Mouse (Mus musculus) MEL (cell line): ENCODE results near the gene Cebpg. TPM values are rescaled to one million over a fixed set of nuclear protein-coding genes. Genes with fewer than 3 reads are reported as not detected.

Source experiments
- DNase-seq: peaks from one replicate; pipeline ENCODE4 v3.0.0; 2011; ENCODE audit warnings: low read depth, low spot score
- H3K27ac ChIP-seq: 2 replicates; pipeline ENCODE4 v1.5.1; 2012; ENCODE audit warnings: low read depth, mild to moderate bottlenecking, control low read depth, low read length, moderate library complexity; ENCODE audit not compliant: control insufficient read depth
- H3K27me3 ChIP-seq, 2 experiments: fragments of 150-350 bp in 1 of 2; sonication (generic) in 1 of 2; 2 replicates each; pipeline ENCODE4 v1.6.1; 2012; ENCODE audit warnings: low read length in 2 of 2, mild to moderate bottlenecking in 2 of 2, improper control_type of control experiment in 1 of 2, moderate library complexity in 1 of 2; ENCODE audit not compliant: insufficient read depth in 2 of 2, control insufficient read depth in 1 of 2
- H3K36me3 ChIP-seq, 2 experiments: 2 replicates each; pipeline ENCODE4 v1.6.1; 2012 to 2014; ENCODE audit warnings: low read length in 2 of 2, improper control_type of control experiment in 1 of 2, inconsistent platforms in 1 of 2, mild to moderate bottlenecking in 1 of 2; ENCODE audit not compliant: insufficient read depth in 2 of 2, control insufficient read depth in 1 of 2
- H3K4me1 ChIP-seq, 2 experiments: fragments of 150-350 bp in 1 of 2; sonication (generic) in 1 of 2; 2 replicates each; pipeline ENCODE4 v1.6.1; 2012; ENCODE audit warnings: low read length in 2 of 2, improper control_type of control experiment in 1 of 2, mild to moderate bottlenecking in 1 of 2; ENCODE audit not compliant: insufficient read depth in 2 of 2, control insufficient read depth in 1 of 2
- H3K4me3 ChIP-seq, 2 experiments: fragments of 150-350 bp in 1 of 2; sonication (generic) in 1 of 2; 2 replicates each; pipeline ENCODE4 v1.5.1; 2012; ENCODE audit warnings: low read depth in 2 of 2, low read length in 2 of 2, mild to moderate bottlenecking in 2 of 2, moderate library complexity in 2 of 2, control low read depth in 1 of 2, improper control_type of control experiment in 1 of 2; ENCODE audit not compliant: control insufficient read depth in 1 of 2, insufficient read depth in 1 of 2
- H3K79me2 ChIP-seq: 2 replicates; pipeline ENCODE4 v1.6.1; 2012; ENCODE audit warnings: mild to moderate bottlenecking, low read length, moderate library complexity; ENCODE audit not compliant: control insufficient read depth, poor library complexity, insufficient read depth
- H3K9ac ChIP-seq: 2 replicates; pipeline ENCODE4 v1.6.1; 2012; ENCODE audit warnings: low read depth, mild to moderate bottlenecking, control low read depth, low read length, moderate library complexity; ENCODE audit not compliant: control insufficient read depth, poor library complexity, severe bottlenecking
- H3K9me3 ChIP-seq: fragments of 150-350 bp; sonication (generic); replicated peaks from 2 replicates; pipeline ENCODE4 v1.6.1; 2012; ENCODE audit warnings: mild to moderate bottlenecking, low read length, improper control_type of control experiment, moderate library complexity; ENCODE audit not compliant: insufficient read depth
- CHD1 ChIP-seq: IDR thresholded peaks from 2 replicates; pipeline ENCODE4 v1.6.1; 2012; ENCODE audit warnings: low read depth, mild to moderate bottlenecking, inconsistent platforms, low read length, improper control_type of control experiment
- CTCF ChIP-seq, 3 experiments: IDR thresholded peaks in 2 of 3; conservative IDR thresholded peaks in 1 of 3; 2 replicates each; pipeline ENCODE4 v1.5.1; 2011 to 2012; ENCODE audit warnings: low read length in 3 of 3, low read depth in 2 of 3, mild to moderate bottlenecking in 2 of 3, improper control_type of control experiment in 1 of 3, inconsistent platforms in 1 of 3, mixed read lengths in 1 of 3, moderate library complexity in 1 of 3; ENCODE audit not compliant: control insufficient read depth in 1 of 3, insufficient read depth in 1 of 3, poor library complexity in 1 of 3, severe bottlenecking in 1 of 3
- E2F4 ChIP-seq: IDR thresholded peaks from 2 replicates; pipeline ENCODE4 v1.6.1; 2011; ENCODE audit warnings: low read depth, low read length, improper control_type of control experiment, borderline replicate concordance
- ELF1 ChIP-seq: IDR thresholded peaks from 2 replicates; pipeline ENCODE4 v1.6.1; 2014; ENCODE audit warnings: low read depth, mild to moderate bottlenecking, inconsistent platforms, low read length, improper control_type of control experiment, moderate library complexity
- ETS1 ChIP-seq: IDR thresholded peaks from 2 replicates; pipeline ENCODE4 v1.6.1; 2012; ENCODE audit warnings: low read depth, mild to moderate bottlenecking, inconsistent platforms, low read length, improper control_type of control experiment, moderate library complexity
- HCFC1 ChIP-seq: IDR thresholded peaks from 2 replicates; pipeline ENCODE4 v1.6.1; 2012; ENCODE audit warnings: low read depth, mild to moderate bottlenecking, inconsistent platforms, low read length, improper control_type of control experiment, moderate library complexity
- KAT2A ChIP-seq: conservative IDR thresholded peaks from 2 replicates; pipeline ENCODE4 v1.6.1; 2012; ENCODE audit warnings: low read depth, low read length, improper control_type of control experiment, inconsistent platforms
- MAFK ChIP-seq: IDR thresholded peaks from 2 replicates; pipeline ENCODE4 v1.6.1; 2011; ENCODE audit warnings: low read depth, mild to moderate bottlenecking, low read length, improper control_type of control experiment, borderline replicate concordance
- MAZ ChIP-seq: IDR thresholded peaks from 2 replicates; pipeline ENCODE4 v1.6.1; 2012; ENCODE audit warnings: low read depth, mild to moderate bottlenecking, inconsistent platforms, low read length, improper control_type of control experiment
- MXI1 ChIP-seq: IDR thresholded peaks from 2 replicates; pipeline ENCODE4 v1.6.1; 2011; ENCODE audit warnings: mild to moderate bottlenecking, low read depth, low read length, improper control_type of control experiment
- MYB ChIP-seq: IDR thresholded peaks from 2 replicates; pipeline ENCODE4 v1.6.1; 2011; ENCODE audit warnings: mild to moderate bottlenecking, low read depth, low read length, improper control_type of control experiment
- MYC ChIP-seq: IDR thresholded peaks from 2 replicates; pipeline ENCODE4 v1.6.1; 2011; ENCODE audit warnings: low read depth, mild to moderate bottlenecking, low read length, improper control_type of control experiment, moderate library complexity
- NELFE ChIP-seq: IDR thresholded peaks from 2 replicates; pipeline ENCODE4 v1.6.1; 2011; ENCODE audit warnings: low read depth, low read length, improper control_type of control experiment
- POLR2A ChIP-seq, 2 experiments: IDR thresholded peaks; 2 replicates each; pipeline ENCODE4 v1.6.1; 2011 to 2012; ENCODE audit warnings: low read length in 2 of 2, mild to moderate bottlenecking in 2 of 2, control low read depth in 1 of 2, improper control_type of control experiment in 1 of 2, low read depth in 1 of 2, moderate library complexity in 1 of 2; ENCODE audit not compliant: control insufficient read depth in 1 of 2, insufficient read depth in 1 of 2, poor library complexity in 1 of 2
- POLR2AphosphoS2 ChIP-seq: IDR thresholded peaks from 2 replicates; pipeline ENCODE4 v1.6.1; 2011; ENCODE audit warnings: low read length, improper control_type of control experiment
- SIN3A ChIP-seq: IDR thresholded peaks from 2 replicates; pipeline ENCODE4 v1.6.1; 2012; ENCODE audit warnings: low read length, improper control_type of control experiment, inconsistent platforms
- TBP ChIP-seq: IDR thresholded peaks from 2 replicates; pipeline ENCODE4 v1.8.0; 2011; ENCODE audit warnings: low read depth, low read length, improper control_type of control experiment
- TCF12 ChIP-seq: IDR thresholded peaks from 2 replicates; pipeline ENCODE4 v1.6.1; 2014; ENCODE audit warnings: low read depth, mild to moderate bottlenecking, inconsistent platforms, low read length, improper control_type of control experiment, moderate library complexity
- UBTF ChIP-seq: IDR thresholded peaks from 2 replicates; pipeline ENCODE4 v1.6.1; 2012; ENCODE audit warnings: low read depth, mild to moderate bottlenecking, inconsistent platforms, low read length, improper control_type of control experiment, moderate library complexity, borderline replicate concordance; ENCODE audit not compliant: insufficient read depth
- USF2 ChIP-seq, 2 experiments: IDR thresholded peaks; 2 replicates each; pipeline ENCODE4 v1.6.1; 2011 to 2012; ENCODE audit warnings: improper control_type of control experiment in 2 of 2, low read length in 2 of 2, borderline replicate concordance in 1 of 2, inconsistent platforms in 1 of 2, low read depth in 1 of 2, mild to moderate bottlenecking in 1 of 2; ENCODE audit not compliant: insufficient read depth in 1 of 2
- ZC3H11A ChIP-seq: IDR thresholded peaks from 2 replicates; pipeline ENCODE4 v1.6.1; 2012; ENCODE audit warnings: low read depth, mild to moderate bottlenecking, inconsistent platforms, low read length, improper control_type of control experiment
- ZKSCAN1 ChIP-seq: IDR thresholded peaks from 2 replicates; pipeline ENCODE4 v1.6.1; 2012; ENCODE audit warnings: low read depth, mild to moderate bottlenecking, inconsistent platforms, low read length, improper control_type of control experiment, moderate library complexity
- ZMIZ1 ChIP-seq: IDR thresholded peaks from 2 replicates; pipeline ENCODE4 v1.6.1; 2012; ENCODE audit warnings: low read depth, mild to moderate bottlenecking, inconsistent platforms, low read length, improper control_type of control experiment, moderate library complexity
- ZNF384 ChIP-seq: IDR thresholded peaks from 2 replicates; pipeline ENCODE4 v1.6.1; 2012; ENCODE audit warnings: low read depth, mild to moderate bottlenecking, inconsistent platforms, low read length, improper control_type of control experiment
- polyA plus RNA-seq, 2 experiments: library from polyadenylated mRNA; stranded (reverse) in 1 of 2; unstranded in 1 of 2; fragments of >175 nt in 1 of 2; fragments of >200 nt in 1 of 2; gene quantifications; 2 replicates each; pipeline versions ENCODE4 v1.2.1 to v1.2.4; 2012; ENCODE audit warnings: low replicate concordance in 2 of 2, low read depth in 1 of 2; ENCODE audit not compliant: insufficient read length in 2 of 2, insufficient read depth in 1 of 2, missing spikeins in 1 of 2
- total RNA-seq: library from RNA; depleted of rRNA; stranded (reverse); fragments of 300-350 nt; gene quantifications from 2 replicates; pipeline ENCODE4 v1.2.3, GENCODE M21; 2012

The Cebpg gene
- total and polyA plus RNA-seq, 3 experiments = 17.3 to 20.7 TPM; not detected in 1

DNA sequence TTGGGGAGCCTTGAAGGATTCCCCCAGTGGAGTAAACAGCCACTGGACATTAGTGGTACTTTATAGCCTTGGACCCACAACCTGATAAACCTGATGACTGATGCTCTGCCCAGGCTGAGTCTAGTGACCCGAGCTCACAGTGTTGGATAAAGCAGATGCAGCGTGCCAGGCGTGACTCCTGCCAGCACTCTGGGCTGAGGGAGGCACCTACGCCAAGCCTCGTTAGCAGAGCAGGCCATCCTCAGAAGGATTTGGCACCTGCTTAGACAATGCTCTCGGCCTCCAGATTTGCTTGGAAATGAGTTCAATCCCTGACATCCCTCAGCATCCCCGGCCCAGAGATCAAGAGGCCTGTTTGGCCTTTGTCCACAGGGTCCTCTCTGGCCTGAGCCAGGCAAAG lies 49.7 kb downstream of the Cebpg start:
- Histone ChIP-seq H3K36me3 (no peaks in the 10 kb centered on the region), H3K4me3 (no peak overlapping the region), H3K79me2 (no peaks in the 10 kb centered on the region), H3K9ac (no peak overlapping the region), H3K4me1 (no peaks in the 10 kb centered on the region), H3K27me3 (no peaks in the 10 kb centered on the region), H3K9me3 (no peaks in the 10 kb centered on the region), H3K27ac (no peak overlapping the region)
- no peak for DNase-seq
- TF ChIP-seq CTCF (IDR thresholded peaks at IDR 0.05 in 2 of 3, conservative IDR thresholded peaks at IDR 0.05 in 1 of 3; ENCODE audit: control insufficient read depth in 1 of 3, insufficient read depth in 1 of 3, low read depth in 2 of 3, low read length in 3 of 3, poor library complexity in 1 of 3, severe bottlenecking in 1 of 3) (no peak), MXI1 (no peak), ZNF384 (no peak), E2F4 (no peak), POLR2AphosphoS2 (no peak), NELFE (no peak), ELF1 (no peak), MYB (no peak), ZMIZ1 (no peak), MYC (no peak), SIN3A (no peak), TCF12 (no peak), MAZ (no peak), ZKSCAN1 (no peak), ETS1 (no peak)

DNA sequence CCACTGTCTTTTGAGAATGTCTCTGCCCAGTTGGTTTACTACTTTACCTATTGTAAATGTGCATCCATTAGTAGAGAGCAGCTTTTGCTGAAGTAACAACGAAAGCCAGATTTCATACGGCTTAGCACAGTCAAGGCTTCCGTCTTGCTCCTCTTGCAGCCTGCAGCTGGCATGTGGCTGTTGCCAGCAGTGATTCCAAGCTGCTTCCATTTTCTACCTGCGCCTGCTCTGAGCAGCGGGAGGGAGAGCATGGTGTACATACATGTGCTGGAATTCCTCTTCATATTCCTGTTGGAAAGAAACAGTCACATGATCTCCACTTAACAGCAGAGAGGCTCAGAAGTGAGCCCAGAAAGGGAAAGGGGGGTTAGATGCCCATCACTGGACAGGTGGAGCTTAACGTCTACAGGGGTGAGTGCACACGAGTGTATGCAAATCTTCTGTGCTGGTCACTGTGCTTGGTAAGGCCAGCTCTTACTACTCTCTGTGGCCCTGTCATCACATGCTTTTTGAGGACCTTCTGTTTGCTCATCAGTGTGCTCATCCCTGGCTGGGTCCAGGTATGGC lies 53.1 kb downstream of the Cebpg start:
- no peaks in the 10 kb centered on the region for H3K36me3 ChIP-seq
- no peak overlapping the region for H3K4me3 ChIP-seq
- no peaks in the 10 kb centered on the region for H3K79me2 ChIP-seq
- H3K4me1 ChIP-seq = no peaks in the 10 kb centered on the region
- no peak for DNase-seq
- H3K27ac ChIP-seq = no peak overlapping the region
- H3K27me3 ChIP-seq = no peaks in the 10 kb centered on the region
- no peak for TF ChIP-seq POLR2A (IDR thresholded peaks at IDR 0.05; ENCODE audit: control insufficient read depth in 1 of 2, insufficient read depth in 1 of 2, low read depth in 1 of 2, low read length in 2 of 2, poor library complexity in 1 of 2)
- TF ChIP-seq MAFK = no peak
- TF ChIP-seq CHD1 = no peak
- no peak for TF ChIP-seq POLR2AphosphoS2
- TF ChIP-seq HCFC1 = no peak
- TF ChIP-seq UBTF = no peak
- TF ChIP-seq ZC3H11A = no peak
- no peak for TF ChIP-seq KAT2A
- TF ChIP-seq ZKSCAN1 = no peak
- no peak for TF ChIP-seq TBP
- TF ChIP-seq USF2 (IDR thresholded peaks at IDR 0.05; ENCODE audit: borderline replicate concordance in 1 of 2, insufficient read depth in 1 of 2, low read depth in 1 of 2, low read length in 2 of 2) = no peak
- no peaks in the 10 kb centered on the region for H3K9me3 ChIP-seq
- H3K9ac ChIP-seq = no peak overlapping the region
